Mouse (Mus musculus) neural tube, embryonic 14.5 days (tissue): Measurements from ENCODE around the gene Shb. TPM values are rescaled to one million over a fixed set of nuclear protein-coding genes. Genes with fewer than 3 reads are reported as not detected.

Source experiments
- ATAC-seq: fragments of 200-750 bp; cut with Nextera tagmentation; 2 replicates; pipeline ENCODE4 v1.8.0; 2017; ENCODE audit warnings: low read depth, mild to moderate bottlenecking, moderate TSS enrichment, moderate library complexity
- H3K27ac ChIP-seq: fragments of 300-500 bp; sonication (generic); 2 replicates; pipeline ENCODE4 v1.5.1; 2014; ENCODE audit warnings: low read depth, mild to moderate bottlenecking, control low read depth, low read length, moderate library complexity, mixed read lengths
- H3K27me3 ChIP-seq: fragments of 300-500 bp; sonication (generic); 2 replicates; pipeline ENCODE4 v1.6.1; 2014; ENCODE audit warnings: low read length; ENCODE audit not compliant: control insufficient read depth, insufficient read depth
- H3K36me3 ChIP-seq: fragments of 300-500 bp; sonication (generic); 2 replicates; pipeline ENCODE4 v1.6.1; 2014; ENCODE audit warnings: low read length, mixed read lengths; ENCODE audit not compliant: control insufficient read depth, insufficient read depth
- H3K4me1 ChIP-seq: fragments of 300-500 bp; sonication (generic); 2 replicates; pipeline ENCODE4 v1.6.1; 2014; ENCODE audit warnings: low read length; ENCODE audit not compliant: control insufficient read depth, insufficient read depth
- H3K4me2 ChIP-seq: fragments of 300-500 bp; sonication (generic); 2 replicates; pipeline ENCODE4 v1.6.1; 2014; ENCODE audit warnings: mild to moderate bottlenecking, low read depth, low read length, control low read depth
- H3K4me3 ChIP-seq: fragments of 300-500 bp; sonication (generic); 2 replicates; pipeline ENCODE4 v1.5.1; 2014; ENCODE audit warnings: low read depth, low read length, control low read depth, mixed read lengths
- H3K9ac ChIP-seq: fragments of 300-500 bp; sonication (generic); replicated peaks from 2 replicates; pipeline ENCODE4 v1.6.1; 2014; ENCODE audit warnings: low read depth, mild to moderate bottlenecking, control low read depth, low read length, mixed read lengths
- H3K9me3 ChIP-seq: fragments of 300-500 bp; sonication (generic); 2 replicates; pipeline ENCODE4 v1.6.1; 2016; ENCODE audit warnings: low read length; ENCODE audit not compliant: control insufficient read depth
- WGBS: fragments of 180-500 bp; shearing (Covaris S2); extraction: QIAGEN DNeasy Blood & Tissue Kit; methylation state at CpG from one replicate; pipeline ENCODE4 v1.1.7; 2014; 5-methylcytosine and 5-hydroxymethylcytosine counted together
- polyA plus RNA-seq: library from polyadenylated mRNA; unstranded; fragments of >200 nt; fragmentation: Nextera tagmentation; extraction: Ambion mirVana; gene quantifications from 2 replicates; pipeline ENCODE4 v1.2.1, GENCODE M21; 2014

Shb gene
- polyA plus RNA-seq, 1 experiment from 2014 or later: 6.2 TPM

- Histone ChIP-seq H3K4me2 (no peak overlapping the region), H3K9ac (no peak overlapping the region), H3K27ac (no peak overlapping the region), H3K4me3 (no peak overlapping the region), H3K4me1 (peaks cover 20% of the 10 kb centered on the region), H3K9me3 (no peaks in the 10 kb centered on the region), H3K36me3 (no peaks in the 10 kb centered on the region), H3K27me3 (no peaks in the 10 kb centered on the region)
- 93% methylated on average over 13 of the region's 13 CpGs for WGBS
- ATAC-seq: no peak
Observed at GRCm38 (mm10) chr4:45482271-45482670, 50.0 kb downstream of the Shb start.

GRCm38 (mm10) chr4:45481431-45481830 lies 50.8 kb downstream of the Shb start:
- Histone ChIP-seq H3K9me3 (no peaks in the 10 kb centered on the region), H3K9ac (no peak overlapping the region), H3K36me3 (no peaks in the 10 kb centered on the region), H3K4me2 (no peak overlapping the region), H3K4me3 (no peak overlapping the region), H3K27ac (no peak overlapping the region), H3K27me3 (no peaks in the 10 kb centered on the region), H3K4me1 (peaks cover 23% of the 10 kb centered on the region)
- 86% methylated on average over 5 of the region's 5 CpGs for WGBS
- ATAC-seq: no peak

GRCm38 (mm10) chr4:45480595-45480994 lies 51.7 kb downstream of the Shb start:
- Histone ChIP-seq H3K4me2 (no peak overlapping the region), H3K27ac (no peak overlapping the region), H3K9me3 (no peaks in the 10 kb centered on the region), H3K9ac (no peak overlapping the region), H3K36me3 (no peaks in the 10 kb centered on the region), H3K27me3 (no peaks in the 10 kb centered on the region), H3K4me1 (peaks cover 27% of the 10 kb centered on the region), H3K4me3 (no peak overlapping the region)
- WGBS: 69% methylated on average over 3 of the region's 3 CpGs
- ATAC-seq: no peak

- Histone ChIP-seq H3K4me3 (no peak overlapping the region), H3K36me3 (no peaks in the 10 kb centered on the region), H3K9ac (no peak overlapping the region), H3K27ac (no peak overlapping the region), H3K4me2 (no peak overlapping the region), H3K4me1 (peaks cover 27% of the 10 kb centered on the region), H3K9me3 (no peaks in the 10 kb centered on the region), H3K27me3 (no peaks in the 10 kb centered on the region)
- no peak for ATAC-seq
- WGBS: 76% methylated on average over 10 of the region's 10 CpGs
Observed at GRCm38 (mm10) chr4:45479433-45479832, 52.8 kb downstream of the Shb start.

- no peaks in the 10 kb centered on the region for H3K36me3 ChIP-seq
- H3K4me3 ChIP-seq: no peak overlapping the region
- no peaks in the 10 kb centered on the region for H3K9me3 ChIP-seq
- no peaks in the 10 kb centered on the region for H3K27me3 ChIP-seq
- H3K9ac ChIP-seq: no peak overlapping the region
- peaks cover 28% of the 10 kb centered on the region for H3K4me1 ChIP-seq
- no peak overlapping the region for H3K4me2 ChIP-seq
- ATAC-seq: peak; percentile 78; the same call in 1 of the 2 replicates
- H3K27ac ChIP-seq: no peak overlapping the region
- WGBS: 12% methylated on average over 7 of the region's 7 CpGs
Observed at GRCm38 (mm10) chr4:45478178-45478577, 54.1 kb downstream of the Shb start.

- Histone ChIP-seq H3K9ac (no peak overlapping the region), H3K4me2 (no peak overlapping the region), H3K27ac (no peak overlapping the region), H3K4me1 (peaks cover 39% of the 10 kb centered on the region), H3K36me3 (no peaks in the 10 kb centered on the region), H3K4me3 (no peak overlapping the region), H3K27me3 (no peaks in the 10 kb centered on the region), H3K9me3 (no peaks in the 10 kb centered on the region)
- 84% methylated on average over 3 of the region's 3 CpGs for WGBS
- ATAC-seq: no peak
Observed at GRCm38 (mm10) chr4:45477047-45477446, 55.2 kb downstream of the Shb start.

- Histone ChIP-seq H3K27ac (no peak overlapping the region), H3K27me3 (no peaks in the 10 kb centered on the region), H3K4me2 (no peak overlapping the region), H3K9me3 (no peaks in the 10 kb centered on the region), H3K4me3 (no peak overlapping the region), H3K36me3 (no peaks in the 10 kb centered on the region), H3K9ac (no peak overlapping the region), H3K4me1 (peaks cover 42% of the 10 kb centered on the region)
- no peak for ATAC-seq
- 92% methylated on average over 5 of the region's 5 CpGs for WGBS
Observed at GRCm38 (mm10) chr4:45474832-45475231, 57.4 kb downstream of the Shb start.

GRCm38 (mm10) chr4:45474131-45474530 lies 58.1 kb downstream of the Shb start:
- H3K4me2 ChIP-seq: no peak overlapping the region
- H3K4me1 ChIP-seq: peaks cover 39% of the 10 kb centered on the region
- H3K36me3 ChIP-seq: no peaks in the 10 kb centered on the region
- H3K9me3 ChIP-seq: no peaks in the 10 kb centered on the region
- no peak overlapping the region for H3K27ac ChIP-seq
- H3K9ac ChIP-seq: no peak overlapping the region
- no peak for ATAC-seq
- 92% methylated on average over 4 of the region's 4 CpGs for WGBS
- no peak overlapping the region for H3K4me3 ChIP-seq
- no peaks in the 10 kb centered on the region for H3K27me3 ChIP-seq

- peak; percentile 70 for ATAC-seq
- Histone ChIP-seq H3K27ac (peak overlapping the region; percentile 64), H3K4me1 (peaks cover 31% of the 10 kb centered on the region)
Observed at GRCm38 (mm10) chr4:45473129-45473528, 59.1 kb downstream of the Shb start.

More at GRCm38 (mm10) chr4:45473129-45473528, 59.1 kb downstream of the Shb start:
- 20% methylated on average over 11 of the region's 11 CpGs for WGBS
- Histone ChIP-seq H3K9me3 (no peaks in the 10 kb centered on the region), H3K36me3 (no peaks in the 10 kb centered on the region), H3K27me3 (no peaks in the 10 kb centered on the region), H3K4me2 (no peak overlapping the region), H3K9ac (no peak overlapping the region), H3K4me3 (no peak overlapping the region)
